8 mouse cellular contexts compared by ENCODE assay signal in genomic region chr8:64691591-64692401, GRCm38 (mm10). TPM values are rescaled to one million over a fixed set of nuclear protein-coding genes. Genes with fewer than 3 reads are reported as not detected.
DNase-seq lines count a peak whose midpoint lies in the region; ATAC-seq and TF ChIP-seq lines count a peak whose summit lies in the region.

No protein-coding gene starts in this region.

- intact Hi-C loops in left cerebral cortex, postnatal 36 days (cut with DNase I): loop anchor here (1.0 to 5.0 kb wide), 2 partner anchors 34 to 73 kb away; no protein-coding TSS in a partner anchor
- intact Hi-C loops in left cerebral cortex, postnatal 10 days (cut with DNase I): loop anchor here (2.0 kb wide), 1 partner anchor 73 kb away; no protein-coding TSS in a partner anchor

- no peaks in the 10 kb centered on the region for H3K27me3 ChIP-seq in hindbrain, embryonic 11.5 days (ENCODE audit: control insufficient read depth, insufficient read depth, low read length)
- no peaks in the 10 kb centered on the region for H3K27me3 ChIP-seq in midbrain, postnatal 0 days (ENCODE audit: insufficient read depth, low read length)

- H3K27ac ChIP-seq in hindbrain, embryonic 11.5 days (ENCODE audit: low read depth, low read length): peak overlapping the region; percentile 93
- peak overlapping the region; percentile 100 for H3K27ac ChIP-seq in midbrain, postnatal 0 days (ENCODE audit: low read depth, low read length)

- TF ChIP-seq CTCF in midbrain, postnatal 0 days (IDR thresholded peaks at IDR 0.05): no peak

- H3K9ac ChIP-seq in hindbrain, embryonic 11.5 days (ENCODE audit: low read depth, low read length): peak overlapping the region; percentile 93
- peak overlapping the region; percentile 96 for H3K9ac ChIP-seq in midbrain, postnatal 0 days (replicated peaks; ENCODE audit: low read length, poor library complexity, severe bottlenecking)

- no peak for ATAC-seq in hindbrain, embryonic 11.5 days (ENCODE audit: low FRiP score)
- peak; percentile 20; the same call in 1 of the 2 replicates for ATAC-seq in midbrain, postnatal 0 days (ENCODE audit: low FRiP score)

- no peaks in the 10 kb centered on the region for H3K36me3 ChIP-seq in hindbrain, embryonic 11.5 days (ENCODE audit: control insufficient read depth, insufficient read depth, low read length)
- no peaks in the 10 kb centered on the region for H3K36me3 ChIP-seq in midbrain, postnatal 0 days (ENCODE audit: insufficient read depth, low read length)

- no peaks in the 10 kb centered on the region for H3K4me1 ChIP-seq in hindbrain, embryonic 11.5 days (replicated peaks; ENCODE audit: control insufficient read depth, insufficient read depth, low read length)
- 0 out of 2 replicates have a peak, but pooled peaks cover 9% of the 10 kb centered on the region for H3K4me1 ChIP-seq in midbrain, postnatal 0 days (ENCODE audit: insufficient read depth, low read length)

- peak; percentile 23 to 35 for DNase-seq in left cerebral cortex, postnatal 36 days (ENCODE audit: low spot score in 2 of 2)
- DNase-seq in left cerebral cortex, postnatal 10 days (ENCODE audit: extremely low spot score in 1 of 2, low spot score in 2 of 2): no peak
- DNase-seq in embryo, embryonic 11 days: peak; percentile 17
- DNase-seq in hindbrain, embryonic 11.5 days (ENCODE audit: low spot score): peak; percentile 48
- peak; percentile 46 for DNase-seq in midbrain, postnatal 0 days (ENCODE audit: low spot score)
- DNase-seq in testis, postnatal 14 days (ENCODE audit: low spot score): no peak
- no peak for DNase-seq in T-cell, adult 2 months (ENCODE audit: low spot score)
- no peak for DNase-seq in spleen, postnatal 4 days (ENCODE audit: low spot score in 2 of 2)

- peak overlapping the region; percentile 66 for H3K4me2 ChIP-seq in hindbrain, embryonic 11.5 days (replicated peaks; ENCODE audit: low read depth, low read length)
- peak overlapping the region; percentile 60 for H3K4me2 ChIP-seq in midbrain, postnatal 0 days (ENCODE audit: low read depth, low read length, poor library complexity, severe bottlenecking)

- 10% methylated on average over 16 of the region's 16 CpGs for WGBS in hindbrain, embryonic 11.5 days
- WGBS in midbrain, postnatal 0 days: 2% methylated on average over 16 of the region's 16 CpGs

- no peaks in the 10 kb centered on the region for H3K9me3 ChIP-seq in hindbrain, embryonic 11.5 days (ENCODE audit: control insufficient read depth, low read length)
- H3K9me3 ChIP-seq in midbrain, postnatal 0 days (ENCODE audit: low read length): no peaks in the 10 kb centered on the region

- peak overlapping the region; percentile 72 for H3K4me3 ChIP-seq in hindbrain, embryonic 11.5 days (ENCODE audit: low read depth, low read length)
- peak overlapping the region; percentile 81 for H3K4me3 ChIP-seq in midbrain, postnatal 0 days (ENCODE audit: low read depth, low read length)

RNA-seq across cellular contexts. Expression of gene Cpe, which starts 1.1 kb away (rescaled TPM):
- 1,000 to 10,000 TPM; 2,160 to 2,285 TPM for total RNA-seq in left cerebral cortex, postnatal 36 days (2021)
- total RNA-seq in left cerebral cortex, postnatal 10 days (2021): 1,000 to 10,000 TPM; 1,698 to 1,832 TPM
- 268 and 279 TPM in 2 replicates for polyA plus RNA-seq in hindbrain, embryonic 11.5 days (2014; fragmentation: Nextera tagmentation; extraction: Ambion mirVana)
- 974 and 976 TPM in 2 replicates for total RNA-seq in midbrain, postnatal 0 days (2014; rRNA removed)
- 1,518 and 1,519 TPM in 2 replicates for polyA plus RNA-seq in midbrain, postnatal 0 days (2015; fragmentation: Nextera tagmentation; extraction: Ambion mirVana)

RNA-seq across cellular contexts. Expression of gene Msmo1, which starts 41.8 kb away (rescaled TPM):
- total RNA-seq in left cerebral cortex, postnatal 36 days (2021): 10 to 100 TPM; 87.9 to 94.2 TPM
- total RNA-seq in left cerebral cortex, postnatal 10 days (2021): 100 to 1,000 TPM; 118 to 119 TPM
- polyA plus RNA-seq in hindbrain, embryonic 11.5 days (2014; fragmentation: Nextera tagmentation; extraction: Ambion mirVana): 236 and 238 TPM in 2 replicates
- total RNA-seq in midbrain, postnatal 0 days (2014; rRNA removed): 97.3 and 97.8 TPM in 2 replicates
- 113 and 132 TPM in 2 replicates for polyA plus RNA-seq in midbrain, postnatal 0 days (2015; fragmentation: Nextera tagmentation; extraction: Ambion mirVana)

Comparison
In these comparisons a context has a peak if more than half of its experiments do, and no peak if none do; other contexts are left out.
1. DNase-seq: peak in left cerebral cortex, postnatal 36 days (2 of 2), embryo, embryonic 11 days (single experiment), hindbrain, embryonic 11.5 days (single experiment) and midbrain, postnatal 0 days (single experiment); none in left cerebral cortex, postnatal 10 days (0 of 2), testis, postnatal 14 days (single experiment), T-cell, adult 2 months (single experiment) and spleen, postnatal 4 days (0 of 2).